In the genomic region with DNA sequence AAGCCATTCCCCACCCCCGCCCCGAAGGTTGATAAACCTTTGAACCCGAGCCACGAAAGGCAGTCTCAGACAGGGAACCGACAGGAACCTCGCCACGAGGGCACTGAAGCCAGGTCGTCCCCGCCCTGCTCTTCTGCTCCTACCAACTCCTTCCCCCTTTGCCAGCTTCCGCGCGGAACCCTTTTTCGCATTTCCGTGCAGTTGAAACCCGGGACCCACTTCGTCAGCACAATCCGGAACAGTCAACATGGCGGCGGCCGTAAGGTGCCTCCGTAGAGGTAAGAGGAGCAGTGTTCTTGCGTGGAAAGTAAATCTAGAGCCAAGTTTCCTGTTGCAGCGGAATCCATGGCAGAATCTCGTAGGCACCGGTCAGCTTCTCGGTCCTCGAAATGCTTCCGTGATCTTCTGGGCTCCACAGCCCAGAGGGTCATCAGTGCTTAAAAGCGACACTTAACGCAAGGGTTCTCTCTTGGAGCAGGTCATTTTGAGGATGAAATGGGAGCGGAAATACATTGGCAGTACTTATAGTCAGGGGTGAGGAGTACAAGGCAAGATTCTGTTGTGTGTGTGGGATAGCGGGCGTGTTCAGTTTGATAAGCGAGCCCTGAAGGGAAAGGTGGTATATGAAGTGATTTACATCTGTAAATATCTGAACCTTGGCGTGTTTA, we compare ENCODE assay signal across 7 mouse cellular contexts. TPM values are rescaled to one million over a fixed set of nuclear protein-coding genes. Genes with fewer than 3 reads are reported as not detected.
DNase-seq lines count a peak whose midpoint lies in the region; ATAC-seq lines count a peak whose summit lies in the region.

No protein-coding gene starts in this region.

- peak overlapping the region; percentile 76 for H3K4me2 ChIP-seq in intestine, embryonic 16.5 days (ENCODE audit: low read depth, low read length)
- peak overlapping the region; percentile 78 for H3K4me2 ChIP-seq in midbrain, embryonic 11.5 days

- peaks cover 3% of the 10 kb centered on the region for H3K4me1 ChIP-seq in intestine, embryonic 16.5 days (ENCODE audit: control insufficient read depth, insufficient read depth, low read length)
- H3K4me1 ChIP-seq in midbrain, embryonic 11.5 days (ENCODE audit: control insufficient read depth, insufficient read depth, low read length), result peaks cover 3% of the 10 kb centered on the region

- H3K9me3 ChIP-seq in intestine, embryonic 16.5 days (ENCODE audit: control insufficient read depth, low read length), result no peaks in the 10 kb centered on the region
- H3K9me3 ChIP-seq in midbrain, embryonic 11.5 days (ENCODE audit: control insufficient read depth, low read length), result no peaks in the 10 kb centered on the region

- DNase-seq in adrenal gland, adult 8-10 months, result peak; percentile 92
- DNase-seq in embryo, embryonic 9.5 days (ENCODE audit: extremely low spot score), result peak; percentile 92
- DNase-seq in gastrocnemius, postnatal 4 days (ENCODE audit: low spot score in 2 of 2), result peak; percentile 81 to 89
- peak; percentile 90 to 92 for DNase-seq in left cerebral cortex, postnatal 36 days (ENCODE audit: low spot score in 2 of 2)
- peak; percentile 98 for DNase-seq in midbrain, embryonic 11.5 days (ENCODE audit: low spot score, missing footprints)
- peak; percentile 88 for DNase-seq in skeletal muscle tissue, adult 2 months (ENCODE audit: low read depth, low spot score)

- H3K27me3 ChIP-seq in intestine, embryonic 16.5 days (replicated peaks; ENCODE audit: control insufficient read depth, insufficient read depth, low read length), result no peaks in the 10 kb centered on the region
- H3K27me3 ChIP-seq in midbrain, embryonic 11.5 days (ENCODE audit: control insufficient read depth, insufficient read depth, low read length), result no peaks in the 10 kb centered on the region

- H3K4me3 ChIP-seq in intestine, embryonic 16.5 days (ENCODE audit: low read length), result peak overlapping the region; percentile 89
- H3K4me3 ChIP-seq in midbrain, embryonic 11.5 days (ENCODE audit: low read depth, low read length), result peak overlapping the region; percentile 77

- under 1% methylated on average over 35 of the region's 35 CpGs for WGBS in intestine, embryonic 16.5 days
- WGBS in midbrain, embryonic 11.5 days, result under 1% methylated on average over 35 of the region's 35 CpGs

- H3K27ac ChIP-seq in intestine, embryonic 16.5 days (ENCODE audit: low read length), result peak overlapping the region; percentile 88
- no peak overlapping the region for H3K27ac ChIP-seq in midbrain, embryonic 11.5 days (ENCODE audit: low read depth, low read length)

- H3K36me3 ChIP-seq in intestine, embryonic 16.5 days (ENCODE audit: control insufficient read depth, insufficient read depth, low read length), result peaks cover 3% of the 10 kb centered on the region; the same call in 1 of the 2 replicates
- no peaks in the 10 kb centered on the region for H3K36me3 ChIP-seq in midbrain, embryonic 11.5 days (ENCODE audit: control insufficient read depth, insufficient read depth, low read length)

- intact Hi-C loops in left cerebral cortex, postnatal 36 days (cut with DNase I), result loop anchor here (2.0 kb wide), 1 partner anchor 47 kb away; no protein-coding TSS in a partner anchor

- peak overlapping the region; percentile 83 for H3K9ac ChIP-seq in intestine, embryonic 16.5 days (ENCODE audit: low read depth, low read length)
- peak overlapping the region; percentile 87 for H3K9ac ChIP-seq in midbrain, embryonic 11.5 days (ENCODE audit: low read length)

- peak; percentile 99 for ATAC-seq in intestine, embryonic 16.5 days
- peak; percentile 96 for ATAC-seq in midbrain, embryonic 11.5 days (ENCODE audit: low FRiP score)

RNA-seq across cellular contexts. Expression of a gene that starts 0.8 kb away (rescaled TPM):
- total RNA-seq in adrenal gland, adult 8-10 months (2022), result 10 to 100 TPM; 16.3 to 22.2 (median 22.1) TPM
- total RNA-seq in gastrocnemius, postnatal 4 days (2021), result 10 to 100 TPM; 18.7 to 20.9 TPM
- polyA plus RNA-seq in intestine, embryonic 16.5 days (2015; fragmentation: Nextera tagmentation; extraction: Ambion mirVana), result 25.6 and 26.3 TPM in 2 replicates
- 10 to 100 TPM; 11.5 to 16.1 TPM for total RNA-seq in left cerebral cortex, postnatal 36 days (2021)
- polyA plus RNA-seq in midbrain, embryonic 11.5 days (2014; fragmentation: Nextera tagmentation; extraction: Ambion mirVana), result 22.4 and 26.3 TPM in 2 replicates

RNA-seq across cellular contexts. Expression of a gene that starts 46.1 kb away (rescaled TPM):
- 10 to 100 TPM; 65.1 to 82.6 (median 74.7) TPM for total RNA-seq in adrenal gland, adult 8-10 months (2022)
- 10 to 100 TPM; 74.8 to 85.1 TPM for total RNA-seq in gastrocnemius, postnatal 4 days (2021)
- polyA plus RNA-seq in intestine, embryonic 16.5 days (2015; fragmentation: Nextera tagmentation; extraction: Ambion mirVana), result 13.0 and 13.3 TPM in 2 replicates
- 10 to 100 TPM; 59.9 to 86.1 TPM for total RNA-seq in left cerebral cortex, postnatal 36 days (2021)
- polyA plus RNA-seq in midbrain, embryonic 11.5 days (2014; fragmentation: Nextera tagmentation; extraction: Ambion mirVana), result 9.1 and 10.6 TPM in 2 replicates
